Mouse (Mus musculus): ENCODE data around the gene Xpo6. TPM values are rescaled to one million over a fixed set of nuclear protein-coding genes. Genes with fewer than 3 reads are reported as not detected.

The Xpo6 gene
- polyA plus RNA-seq, 1 experiment: 226 TPM

DNA sequence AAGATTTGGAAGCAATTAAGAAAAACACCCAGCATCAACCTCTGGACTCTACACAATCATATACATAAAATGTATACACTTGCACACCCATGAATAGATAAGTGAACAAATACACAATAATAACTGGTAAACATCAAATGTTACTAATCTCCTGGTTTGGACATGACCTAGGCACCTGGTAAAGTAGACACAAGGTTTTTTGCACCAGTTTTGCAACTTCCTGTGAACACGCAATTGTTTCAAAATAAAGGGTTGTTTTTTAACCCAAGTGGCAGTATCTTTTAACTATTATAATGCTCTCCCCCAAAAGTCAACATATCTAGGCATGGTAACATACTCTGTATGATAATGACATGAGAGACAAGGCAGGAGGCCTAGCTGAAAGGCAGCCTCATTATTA, 10.8 kb downstream of the Xpo6 start:
- no peak for DNase-seq (ENCODE audit: low read depth)
- TF ChIP-seq POLR2A (IDR thresholded peaks at IDR 0.05; ENCODE audit: borderline replicate concordance, extremely low read depth, insufficient read depth, insufficient read length, poor library complexity, severe bottlenecking) (no peak), CTCF (IDR thresholded peaks at IDR 0.05; ENCODE audit: borderline replicate concordance, extremely low read depth, insufficient read depth, insufficient read length) (no peak)

DNA sequence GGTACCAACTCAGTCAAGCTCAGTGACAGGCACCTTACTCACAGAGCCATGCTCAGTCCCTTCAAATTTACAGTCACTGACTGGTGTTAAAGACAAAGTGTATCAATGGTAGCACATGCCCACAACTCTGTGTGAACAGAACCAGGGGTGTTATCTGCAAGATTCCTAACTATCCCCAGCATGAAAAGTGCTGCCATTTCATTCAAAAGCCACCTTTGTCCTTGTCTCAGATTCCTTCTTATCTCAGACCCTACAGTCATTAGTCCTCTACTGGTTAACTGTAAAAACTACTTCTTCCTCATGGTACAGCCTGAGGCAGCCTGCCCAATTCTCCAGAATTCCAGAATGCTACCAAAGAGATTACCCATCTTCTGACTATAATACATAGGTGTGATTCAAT, 14.3 kb downstream of the Xpo6 start:
- DNase-seq (ENCODE audit: low read depth): no peak
- TF ChIP-seq POLR2A (IDR thresholded peaks at IDR 0.05; ENCODE audit: borderline replicate concordance, extremely low read depth, insufficient read depth, insufficient read length, poor library complexity, severe bottlenecking) (no peak), CTCF (IDR thresholded peaks at IDR 0.05; ENCODE audit: borderline replicate concordance, extremely low read depth, insufficient read depth, insufficient read length) (no peak)

DNA sequence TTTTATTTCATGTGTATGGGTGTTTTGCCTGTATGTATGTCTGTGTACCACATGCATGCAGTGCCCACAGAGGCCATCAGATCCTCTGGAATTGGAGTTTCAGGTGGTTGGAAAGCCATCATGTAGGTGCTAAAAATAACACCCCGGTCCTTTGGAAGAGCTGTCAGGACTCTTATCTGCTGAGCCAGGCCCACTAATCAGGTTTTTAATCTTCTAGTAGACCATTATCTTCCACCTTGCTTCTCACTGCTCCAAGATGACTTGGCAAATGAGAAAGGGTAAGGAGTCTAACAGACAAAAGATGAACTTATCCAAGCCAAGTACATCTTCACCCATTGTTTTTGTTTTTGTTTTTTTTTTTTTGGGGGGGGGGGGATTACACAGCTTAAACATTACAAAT, 16.7 kb downstream of the Xpo6 start:
- TF ChIP-seq CTCF (IDR thresholded peaks at IDR 0.05; ENCODE audit: borderline replicate concordance, extremely low read depth, insufficient read depth, insufficient read length) (no peak), POLR2A (IDR thresholded peaks at IDR 0.05; ENCODE audit: borderline replicate concordance, extremely low read depth, insufficient read depth, insufficient read length, poor library complexity, severe bottlenecking) (no peak)
- DNase-seq (ENCODE audit: low read depth): no peak

DNA sequence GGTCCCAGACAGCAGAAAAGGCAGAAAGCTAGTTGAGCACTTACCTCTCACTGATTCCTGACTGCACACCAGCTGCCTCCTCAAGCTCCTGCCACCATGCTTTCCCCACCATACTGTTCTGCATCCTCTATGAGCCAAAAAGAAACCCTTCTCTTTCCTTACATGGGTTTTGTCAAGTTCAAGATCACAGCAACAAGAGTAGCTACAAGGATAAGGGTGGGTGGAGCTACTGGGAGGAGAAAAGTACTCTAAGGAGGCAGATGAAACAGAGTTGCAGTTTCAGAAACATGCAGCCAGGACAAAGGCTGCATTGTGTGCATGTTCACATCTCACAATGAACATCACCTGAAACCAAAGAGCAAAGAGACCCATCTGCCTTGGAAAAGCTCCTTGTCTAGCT, 18.8 kb downstream of the Xpo6 start:
- no peak for DNase-seq (ENCODE audit: low read depth)
- TF ChIP-seq POLR2A (IDR thresholded peaks at IDR 0.05; ENCODE audit: borderline replicate concordance, extremely low read depth, insufficient read depth, insufficient read length, poor library complexity, severe bottlenecking) (no peak), CTCF (IDR thresholded peaks at IDR 0.05; ENCODE audit: borderline replicate concordance, extremely low read depth, insufficient read depth, insufficient read length) (no peak)

DNA sequence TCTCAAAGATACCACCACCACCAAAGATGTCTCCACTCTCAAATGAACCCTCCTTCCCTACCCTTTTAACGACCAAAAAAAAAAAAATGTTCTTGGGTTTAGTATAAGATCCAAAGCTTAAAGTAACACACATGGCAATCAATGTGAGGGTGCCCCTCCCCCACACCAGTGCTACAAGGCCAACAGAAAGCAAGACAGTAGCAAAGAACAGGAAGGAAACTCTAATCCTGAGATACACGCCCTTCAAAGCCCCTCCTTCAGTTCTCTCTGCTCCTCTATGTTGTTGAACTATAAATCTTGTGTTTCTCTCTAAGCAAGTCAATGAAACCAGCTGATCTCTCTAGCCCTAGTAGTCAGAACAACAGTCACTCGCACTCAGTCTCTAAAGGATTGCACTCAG, 19.3 kb downstream of the Xpo6 start:
- TF ChIP-seq CTCF (IDR thresholded peaks at IDR 0.05; ENCODE audit: borderline replicate concordance, extremely low read depth, insufficient read depth, insufficient read length) (no peak), POLR2A (IDR thresholded peaks at IDR 0.05; ENCODE audit: borderline replicate concordance, extremely low read depth, insufficient read depth, insufficient read length, poor library complexity, severe bottlenecking) (no peak)
- DNase-seq (ENCODE audit: low read depth): no peak

DNA sequence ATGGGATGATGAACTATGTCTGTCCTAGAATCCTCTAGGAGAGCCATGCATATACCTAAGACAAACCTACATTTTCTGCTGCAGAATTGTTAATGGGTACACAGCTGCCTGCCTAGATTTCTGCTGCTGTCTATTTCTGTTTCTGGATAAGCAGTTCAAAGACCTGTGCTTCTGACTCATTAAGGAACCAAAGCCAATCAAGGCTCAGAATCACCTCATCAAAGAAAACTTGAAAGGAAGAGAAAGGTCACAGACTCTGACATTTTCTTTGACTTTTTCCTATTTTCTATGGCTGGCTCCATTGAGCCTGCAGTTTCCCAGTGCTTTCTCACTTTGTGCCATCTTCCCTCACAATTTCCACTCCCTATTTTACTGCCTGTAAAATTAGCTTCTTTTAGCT, 21.5 kb downstream of the Xpo6 start:
- no peak for DNase-seq (ENCODE audit: low read depth)
- TF ChIP-seq POLR2A (IDR thresholded peaks at IDR 0.05; ENCODE audit: borderline replicate concordance, extremely low read depth, insufficient read depth, insufficient read length, poor library complexity, severe bottlenecking): no peak

DNA sequence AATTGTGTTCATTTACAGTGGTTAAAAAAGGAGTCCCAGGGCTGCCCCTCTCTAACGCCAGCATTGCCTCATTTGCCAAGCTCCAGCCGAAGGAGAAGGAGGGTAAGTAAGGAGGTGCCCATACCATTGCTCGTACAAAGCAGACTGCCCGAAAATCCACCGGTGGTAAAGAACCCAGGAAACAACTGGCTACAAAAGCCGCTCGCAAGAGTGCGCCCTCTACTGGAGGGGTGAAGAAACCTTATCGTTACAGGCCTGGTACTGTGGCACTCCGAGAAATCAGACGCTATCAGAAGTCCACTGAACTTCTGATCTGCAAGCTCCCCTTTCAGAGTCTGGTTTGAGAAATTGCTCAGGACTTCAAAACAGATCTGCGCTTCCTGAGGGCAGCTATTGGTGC, 24.3 kb downstream of the Xpo6 start:
- DNase-seq (ENCODE audit: low read depth): no peak

DNA sequence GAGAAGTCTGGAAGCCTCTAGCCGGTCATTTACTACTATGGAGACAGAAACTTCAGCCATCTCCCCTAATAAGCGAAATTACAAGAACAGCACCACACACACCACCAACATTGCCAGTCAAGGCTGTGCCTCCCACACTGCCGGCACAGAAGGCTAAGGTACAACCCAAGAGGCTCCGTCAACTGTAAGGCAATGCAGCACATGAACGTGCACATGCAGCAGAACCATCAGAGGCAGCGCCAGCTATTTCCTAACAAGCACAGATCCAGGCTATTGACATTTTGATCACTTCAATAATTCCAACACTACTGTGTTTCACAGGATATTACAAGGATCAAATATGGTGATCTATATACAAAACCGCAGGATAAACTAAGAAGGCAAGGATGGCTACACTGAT, 24.8 kb downstream of the Xpo6 start:
- DNase-seq (ENCODE audit: low read depth): no peak

More for the DNA sequence above, 24.3 kb downstream of the Xpo6 start:
- TF ChIP-seq POLR2A (IDR thresholded peaks at IDR 0.05; ENCODE audit: borderline replicate concordance, extremely low read depth, insufficient read depth, insufficient read length, poor library complexity, severe bottlenecking) (no peak), CTCF (IDR thresholded peaks at IDR 0.05; ENCODE audit: borderline replicate concordance, extremely low read depth, insufficient read depth, insufficient read length) (no peak)

DNA sequence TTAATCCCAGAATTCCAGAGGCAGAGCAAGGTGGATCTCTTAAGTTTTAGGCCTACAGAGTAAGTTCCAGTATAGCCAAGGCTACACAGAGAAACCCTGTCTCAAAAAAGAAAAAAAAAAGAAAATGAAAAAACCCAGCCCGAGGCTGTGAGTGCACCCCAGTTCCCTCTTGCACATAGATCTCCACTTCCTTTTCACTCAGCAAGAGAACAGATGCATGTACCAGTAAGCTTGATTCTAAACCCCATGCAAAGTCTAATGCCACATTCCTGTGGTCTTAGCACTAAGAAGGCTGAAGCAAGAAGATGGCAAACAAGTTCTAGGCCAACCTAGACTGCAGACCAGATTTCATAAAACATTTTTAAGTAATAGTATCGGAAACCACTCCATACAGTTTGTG, 25.4 kb downstream of the Xpo6 start:
- no peak for TF ChIP-seq POLR2A (IDR thresholded peaks at IDR 0.05; ENCODE audit: borderline replicate concordance, extremely low read depth, insufficient read depth, insufficient read length, poor library complexity, severe bottlenecking)
- TF ChIP-seq CTCF (IDR thresholded peaks at IDR 0.05; ENCODE audit: borderline replicate concordance, extremely low read depth, insufficient read depth, insufficient read length): no peak
- no peak for DNase-seq (ENCODE audit: low read depth)

More for the DNA sequence above, 24.8 kb downstream of the Xpo6 start:
- no peak for TF ChIP-seq CTCF (IDR thresholded peaks at IDR 0.05; ENCODE audit: borderline replicate concordance, extremely low read depth, insufficient read depth, insufficient read length)
- no peak for TF ChIP-seq POLR2A (IDR thresholded peaks at IDR 0.05; ENCODE audit: borderline replicate concordance, extremely low read depth, insufficient read depth, insufficient read length, poor library complexity, severe bottlenecking)

DNA sequence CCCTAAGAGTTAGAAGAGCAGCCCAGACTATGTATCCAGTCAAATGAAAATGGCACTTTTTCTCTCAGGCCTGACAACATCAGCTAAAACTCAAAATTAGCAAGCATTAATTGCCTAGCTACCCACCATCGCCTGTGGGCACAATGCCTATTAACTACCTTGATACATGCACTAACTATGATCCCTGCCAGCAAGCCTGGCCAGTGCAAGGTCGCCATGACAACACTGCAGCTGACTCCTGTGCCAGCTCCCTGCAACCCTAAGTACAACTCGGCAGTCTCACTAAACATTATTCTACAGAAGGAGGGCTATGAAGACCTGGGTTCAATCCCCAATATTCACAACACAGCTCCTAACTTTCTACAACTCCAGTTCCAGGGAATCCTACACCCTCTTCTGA, 28.3 kb downstream of the Xpo6 start:
- DNase-seq (ENCODE audit: low read depth): peak; percentile 73
- TF ChIP-seq CTCF (IDR thresholded peaks at IDR 0.05; ENCODE audit: borderline replicate concordance, extremely low read depth, insufficient read depth, insufficient read length) (no peak), POLR2A (IDR thresholded peaks at IDR 0.05; ENCODE audit: borderline replicate concordance, extremely low read depth, insufficient read depth, insufficient read length, poor library complexity, severe bottlenecking) (no peak)

DNA sequence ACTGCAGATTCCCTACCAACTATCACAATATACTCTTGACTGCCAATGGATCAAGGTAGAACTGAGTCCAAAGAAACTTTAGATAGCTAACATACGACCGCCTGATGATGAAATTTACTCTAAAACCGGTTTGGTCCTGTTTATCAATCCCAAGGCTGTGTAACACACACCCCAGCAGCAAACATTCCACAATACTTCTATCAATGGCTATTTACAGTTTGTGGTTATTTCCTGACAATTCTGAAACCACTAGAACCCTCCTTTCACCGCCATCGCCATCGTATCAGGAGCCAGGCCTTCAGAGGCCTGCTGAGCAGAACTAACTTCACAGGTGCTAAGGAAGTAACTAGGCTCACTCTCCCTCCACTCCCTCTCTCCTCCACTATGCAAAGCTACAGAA, 31.7 kb downstream of the Xpo6 start:
- no peak for TF ChIP-seq POLR2A (IDR thresholded peaks at IDR 0.05; ENCODE audit: borderline replicate concordance, extremely low read depth, insufficient read depth, insufficient read length, poor library complexity, severe bottlenecking)
- DNase-seq (ENCODE audit: low read depth): no peak

DNA sequence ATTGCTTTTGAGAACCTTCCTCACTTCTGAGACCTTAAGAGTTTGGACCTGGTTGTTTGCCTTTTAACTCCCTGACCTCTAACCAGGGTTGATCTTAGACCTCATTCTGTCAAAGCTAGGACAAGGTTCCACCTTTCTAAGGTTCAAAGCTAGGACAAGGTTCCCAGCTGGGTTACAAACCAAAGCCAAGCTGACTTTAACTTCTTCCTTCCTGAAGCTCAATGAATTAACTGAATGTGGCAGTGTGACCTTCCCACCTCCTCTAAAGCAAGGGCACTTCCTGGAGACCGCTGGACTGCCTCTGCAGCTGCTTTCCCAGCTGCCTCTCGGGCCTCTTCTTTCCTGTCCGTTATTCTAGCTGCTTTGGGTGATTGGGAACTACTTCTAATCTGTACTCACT, 32.9 kb downstream of the Xpo6 start:
- no peak for TF ChIP-seq POLR2A (IDR thresholded peaks at IDR 0.05; ENCODE audit: borderline replicate concordance, extremely low read depth, insufficient read depth, insufficient read length, poor library complexity, severe bottlenecking)
- DNase-seq (ENCODE audit: low read depth): no peak

DNA sequence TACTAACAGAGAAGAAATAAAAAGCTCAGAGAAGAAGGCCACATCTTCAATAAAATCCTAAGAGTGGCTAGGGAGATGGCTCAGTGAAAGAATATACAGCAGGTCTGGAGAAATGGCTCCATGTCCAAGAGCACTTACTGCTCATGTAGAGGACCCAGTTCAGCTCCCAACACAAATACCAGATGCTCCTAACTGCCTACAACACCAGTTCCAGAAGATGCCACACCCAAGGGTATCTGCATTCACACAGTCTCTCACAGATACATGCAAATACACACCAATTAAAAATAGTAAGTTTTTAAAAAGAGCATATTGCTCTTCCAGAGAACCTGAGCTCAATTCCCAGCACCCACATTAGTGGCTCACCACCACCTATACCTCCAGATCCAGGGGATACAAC, 33.7 kb downstream of the Xpo6 start:
- DNase-seq (ENCODE audit: low read depth): no peak
- TF ChIP-seq POLR2A (IDR thresholded peaks at IDR 0.05; ENCODE audit: borderline replicate concordance, extremely low read depth, insufficient read depth, insufficient read length, poor library complexity, severe bottlenecking) (no peak), CTCF (IDR thresholded peaks at IDR 0.05; ENCODE audit: borderline replicate concordance, extremely low read depth, insufficient read depth, insufficient read length) (no peak)
